In the genomic region with DNA sequence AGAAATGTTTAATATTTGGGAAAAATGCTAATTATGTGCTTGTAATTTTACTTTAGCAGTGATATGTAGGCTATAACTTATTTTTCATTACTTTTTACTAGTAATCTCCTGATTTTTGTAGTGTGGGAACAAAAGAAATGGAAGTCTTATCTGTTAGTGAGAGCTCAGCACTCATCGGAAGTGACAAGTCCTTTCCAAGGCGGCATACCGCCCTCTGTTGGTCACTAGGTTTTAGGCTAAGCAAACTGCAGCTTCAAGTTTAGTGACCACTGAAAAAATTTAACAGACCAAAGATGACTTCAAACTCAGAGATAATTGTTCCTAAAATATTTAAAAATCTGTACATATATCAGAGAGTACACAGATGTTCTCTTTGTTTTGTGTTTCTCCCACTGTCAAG, we compare ENCODE assay signal across 8 mouse cellular contexts.
DNase-seq lines count a peak whose midpoint lies in the region; ATAC-seq and TF ChIP-seq lines count a peak whose summit lies in the region.

No protein-coding gene starts in this region.

- no peaks in the 10 kb centered on the region for H3K9me3 ChIP-seq in liver, embryonic 12.5 days (replicated peaks)
- H3K9me3 ChIP-seq in kidney, postnatal 0 days (replicated peaks; ENCODE audit: low read length), result no peaks in the 10 kb centered on the region
- H3K9me3 ChIP-seq in liver, embryonic 14.5 days (ENCODE audit: control insufficient read depth, low read length), result no peaks in the 10 kb centered on the region

- H3K4me3 ChIP-seq in liver, adult 2 months (ENCODE audit: insufficient read depth, low read depth, low read length), result no peak overlapping the region
- H3K4me3 ChIP-seq in liver, embryonic 12.5 days, result no peak overlapping the region
- no peak overlapping the region for H3K4me3 ChIP-seq in kidney, postnatal 0 days (replicated peaks; ENCODE audit: low read depth, low read length)
- H3K4me3 ChIP-seq in liver, embryonic 14.5 days (ENCODE audit: insufficient read depth in 1 of 2, low read depth in 2 of 2, low read length in 2 of 2), result no peak overlapping the region

- H3K4me2 ChIP-seq in liver, embryonic 12.5 days, result no peak overlapping the region
- no peak overlapping the region for H3K4me2 ChIP-seq in kidney, postnatal 0 days (ENCODE audit: low read length)
- H3K4me2 ChIP-seq in liver, embryonic 14.5 days (ENCODE audit: low read depth), result no peak overlapping the region

- no peak for TF ChIP-seq EP300 in liver, embryonic 14.5 days (IDR thresholded peaks at IDR 0.05; ENCODE audit: low read depth)

- H3K79me2 ChIP-seq in liver, adult 2 months (ENCODE audit: control insufficient read depth, insufficient read depth, low read length), result no peaks in the 10 kb centered on the region

- no peak overlapping the region for H3K9ac ChIP-seq in liver, adult 2 months (ENCODE audit: low read depth, low read length)
- H3K9ac ChIP-seq in liver, embryonic 12.5 days, result no peak overlapping the region
- no peak overlapping the region for H3K9ac ChIP-seq in kidney, postnatal 0 days (ENCODE audit: low read depth, low read length)
- no peak overlapping the region for H3K9ac ChIP-seq in liver, embryonic 14.5 days (replicated peaks)

- H3K4me1 ChIP-seq in liver, adult 2 months (ENCODE audit: control insufficient read depth, insufficient read depth, low read length), result no peaks in the 10 kb centered on the region
- no peaks in the 10 kb centered on the region for H3K4me1 ChIP-seq in liver, embryonic 12.5 days
- no peaks in the 10 kb centered on the region for H3K4me1 ChIP-seq in kidney, postnatal 0 days (replicated peaks; ENCODE audit: insufficient read depth, low read length)
- H3K4me1 ChIP-seq in liver, embryonic 14.5 days (replicated peaks; ENCODE audit: control insufficient read depth in 2 of 2, insufficient read depth in 2 of 2, low read length in 1 of 2), result no peaks in the 10 kb centered on the region

- H3K27me3 ChIP-seq in liver, adult 2 months (ENCODE audit: control insufficient read depth, insufficient read depth, low read length), result no peaks in the 10 kb centered on the region
- H3K27me3 ChIP-seq in liver, embryonic 12.5 days (replicated peaks), result no peaks in the 10 kb centered on the region
- H3K27me3 ChIP-seq in kidney, postnatal 0 days (ENCODE audit: insufficient read depth, low read length), result no peaks in the 10 kb centered on the region
- no peaks in the 10 kb centered on the region for H3K27me3 ChIP-seq in liver, embryonic 14.5 days (ENCODE audit: control insufficient read depth, insufficient read depth, low read length)

- H3K36me3 ChIP-seq in liver, adult 2 months (ENCODE audit: control insufficient read depth, insufficient read depth, low read length), result no peaks in the 10 kb centered on the region
- H3K36me3 ChIP-seq in liver, embryonic 12.5 days, result no peaks in the 10 kb centered on the region
- no peaks in the 10 kb centered on the region for H3K36me3 ChIP-seq in kidney, postnatal 0 days (ENCODE audit: insufficient read depth, low read length)
- H3K36me3 ChIP-seq in liver, embryonic 14.5 days (replicated peaks; ENCODE audit: control insufficient read depth, insufficient read depth, low read depth), result no peaks in the 10 kb centered on the region

- H3K27ac ChIP-seq in liver, adult 2 months (replicated peaks; ENCODE audit: insufficient read depth, low read depth, low read length), result no peak overlapping the region
- no peak overlapping the region for H3K27ac ChIP-seq in liver, embryonic 12.5 days
- no peak overlapping the region for H3K27ac ChIP-seq in kidney, postnatal 0 days
- H3K27ac ChIP-seq in liver, embryonic 14.5 days, result no peak overlapping the region

- no peak for ATAC-seq in liver, embryonic 12.5 days
- ATAC-seq in kidney, postnatal 0 days (replicated peaks; ENCODE audit: low FRiP score, low read depth), result no peak
- ATAC-seq in liver, embryonic 14.5 days (ENCODE audit: insufficient read depth), result no peak

- DNase-seq in liver, adult 2 months (ENCODE audit: extremely low read depth, low read depth, low spot score), result peak; percentile 45
- DNase-seq in cerebellum, adult 9-11 months, result peak; percentile 30
- DNase-seq in frontal cortex, postnatal 14 days (ENCODE audit: low spot score in 2 of 2), result peak; percentile 8 to 62
- peak; percentile 89 for DNase-seq in kidney, postnatal 0 days (ENCODE audit: low spot score)
- peak in 1 of 3 experiments; percentile 7 for DNase-seq in liver, embryonic 14.5 days (ENCODE audit: low read depth in 3 of 3, low spot score in 3 of 3)
- DNase-seq in retina, embryonic 14.5 days (ENCODE audit: low spot score), result peak; percentile 89
- no peak for DNase-seq in natural killer cell, adult 2 months (ENCODE audit: low spot score in 2 of 2)

- no peak for TF ChIP-seq POLR2A in liver, adult 2 months (IDR thresholded peaks at IDR 0.05; ENCODE audit: extremely low read depth, insufficient read depth, low read length)

- 8% methylated on average over 3 of the region's 3 CpGs for WGBS in liver, adult 2 months
- 14% methylated on average over 3 of the region's 3 CpGs for WGBS in liver, embryonic 12.5 days (ENCODE audit: insufficient replicate concordance)
- 9% methylated on average over 3 of the region's 3 CpGs for WGBS in kidney, postnatal 0 days
- 16% methylated on average over 3 of the region's 3 CpGs for WGBS in liver, embryonic 14.5 days (ENCODE audit: insufficient replicate concordance)

- peak; percentile 61; the same call in 1 of the 2 replicates for TF ChIP-seq CTCF in liver, adult 2 months (IDR thresholded peaks at IDR 0.05; ENCODE audit: low read depth, low read length)
- peak; percentile 88 for TF ChIP-seq CTCF in kidney, postnatal 0 days (IDR thresholded peaks at IDR 0.05; ENCODE audit: low read depth)
- peak; percentile 47 for TF ChIP-seq CTCF in liver, embryonic 14.5 days (IDR thresholded peaks at IDR 0.05; ENCODE audit: low read depth)

Comparison
In these comparisons a context has a peak if more than half of its experiments do, and no peak if none do; other contexts are left out.
1. DNase-seq: peak in liver, adult 2 months (single experiment), cerebellum, adult 9-11 months (single experiment), frontal cortex, postnatal 14 days (2 of 2), kidney, postnatal 0 days (single experiment) and retina, embryonic 14.5 days (single experiment); none in natural killer cell, adult 2 months (0 of 2).
2. Peak in every context shown above with its lines, with median percentiles within 50 percentile points of each other: CTCF ChIP-seq.